Mouse (Mus musculus): ENCODE data around the gene Srxn1. TPM values are rescaled to one million over a fixed set of nuclear protein-coding genes. Genes with fewer than 3 reads are reported as not detected.

Gene Srxn1
- polyA plus RNA-seq, 1 experiment, result 13.3 TPM

GRCm38 (mm10) chr2:152132016-152132415 lies 26.7 kb downstream of the Srxn1 start:
- Histone ChIP-seq H3K36me3 (ENCODE audit: control insufficient read depth, insufficient read depth, low read length) (no peaks in the 10 kb centered on the region), H3K27me3 (ENCODE audit: control insufficient read depth, insufficient read depth, low read length) (no peaks in the 10 kb centered on the region), H3K4me1 (ENCODE audit: control insufficient read depth, insufficient read depth, insufficient read length) (no peaks in the 10 kb centered on the region), H3K4me3 (ENCODE audit: extremely low read depth, insufficient read depth, insufficient read length) (no peak overlapping the region), H3K27ac (ENCODE audit: insufficient read depth, low read length) (no peak overlapping the region)
- no peak for DNase-seq (ENCODE audit: low read depth in 1 of 2, low spot score in 2 of 2)
- WGBS, result 42% methylated on average over 9 of the region's 9 CpGs
- TF ChIP-seq CTCF (IDR thresholded peaks at IDR 0.05; ENCODE audit: extremely low read depth, insufficient read depth, insufficient read length, insufficient replicate concordance) (no peak), POLR2A (IDR thresholded peaks at IDR 0.05; ENCODE audit: low read depth, low read length) (no peak)

GRCm38 (mm10) chr2:152132691-152133090 lies 27.4 kb downstream of the Srxn1 start:
- Histone ChIP-seq H3K36me3 (ENCODE audit: control insufficient read depth, insufficient read depth, low read length) (no peaks in the 10 kb centered on the region), H3K4me1 (ENCODE audit: control insufficient read depth, insufficient read depth, insufficient read length) (no peaks in the 10 kb centered on the region), H3K27me3 (ENCODE audit: control insufficient read depth, insufficient read depth, low read length) (no peaks in the 10 kb centered on the region), H3K4me3 (ENCODE audit: extremely low read depth, insufficient read depth, insufficient read length) (no peak overlapping the region), H3K27ac (ENCODE audit: insufficient read depth, low read length) (no peak overlapping the region)
- 77% methylated on average over 8 of the region's 8 CpGs for WGBS
- no peak for TF ChIP-seq POLR2A (IDR thresholded peaks at IDR 0.05; ENCODE audit: low read depth, low read length)
- no peak for TF ChIP-seq CTCF (IDR thresholded peaks at IDR 0.05; ENCODE audit: extremely low read depth, insufficient read depth, insufficient read length, insufficient replicate concordance)
- no peak for DNase-seq (ENCODE audit: low read depth in 1 of 2, low spot score in 2 of 2)

GRCm38 (mm10) chr2:152139191-152139987 lies 34.1 kb downstream of the Srxn1 start:
- no peaks in the 10 kb centered on the region for H3K36me3 ChIP-seq (ENCODE audit: control insufficient read depth, insufficient read depth, low read length)
- no peak overlapping the region for H3K27ac ChIP-seq (ENCODE audit: insufficient read depth, low read length)
- peaks cover 3% of the 10 kb centered on the region; the same call in 1 of the 2 replicates for H3K27me3 ChIP-seq (ENCODE audit: control insufficient read depth, insufficient read depth, low read length)
- WGBS, result 64% methylated on average over 10 of the region's 10 CpGs
- no peak overlapping the region for H3K4me3 ChIP-seq (ENCODE audit: extremely low read depth, insufficient read depth, insufficient read length)
- TF ChIP-seq POLR2A (IDR thresholded peaks at IDR 0.05; ENCODE audit: low read depth, low read length) (no peak), CTCF (IDR thresholded peaks at IDR 0.05; ENCODE audit: extremely low read depth, insufficient read depth, insufficient read length, insufficient replicate concordance) (no peak)
- no peak for DNase-seq (ENCODE audit: low read depth in 1 of 2, low spot score in 2 of 2)
- peaks cover 4% of the 10 kb centered on the region for H3K4me1 ChIP-seq (ENCODE audit: control insufficient read depth, insufficient read depth, insufficient read length)

- no peak overlapping the region for H3K27ac ChIP-seq (ENCODE audit: insufficient read depth, low read length)
- DNase-seq (ENCODE audit: low read depth in 1 of 2, low spot score in 2 of 2), result no peak
Observed at GRCm38 (mm10) chr2:152140941-152141340, 35.6 kb downstream of the Srxn1 start.

GRCm38 (mm10) chr2:152141491-152141890 lies 36.2 kb downstream of the Srxn1 start:
- H3K4me1 ChIP-seq (ENCODE audit: control insufficient read depth, insufficient read depth, insufficient read length), result peaks cover 4% of the 10 kb centered on the region
- TF ChIP-seq POLR2A (IDR thresholded peaks at IDR 0.05; ENCODE audit: low read depth, low read length) (no peak), CTCF (IDR thresholded peaks at IDR 0.05; ENCODE audit: extremely low read depth, insufficient read depth, insufficient read length, insufficient replicate concordance) (no peak)
- no peak for DNase-seq (ENCODE audit: low read depth in 1 of 2, low spot score in 2 of 2)
- H3K4me3 ChIP-seq (ENCODE audit: extremely low read depth, insufficient read depth, insufficient read length), result no peak overlapping the region
- H3K36me3 ChIP-seq (ENCODE audit: control insufficient read depth, insufficient read depth, low read length), result no peaks in the 10 kb centered on the region
- WGBS, result 70% methylated on average over 1 of the region's 1 CpGs
- peaks cover 4% of the 10 kb centered on the region; the same call in 1 of the 2 replicates for H3K27me3 ChIP-seq (ENCODE audit: control insufficient read depth, insufficient read depth, low read length)
- H3K27ac ChIP-seq (ENCODE audit: insufficient read depth, low read length), result no peak overlapping the region

More at GRCm38 (mm10) chr2:152140941-152141340, 35.6 kb downstream of the Srxn1 start:
- H3K36me3 ChIP-seq (ENCODE audit: control insufficient read depth, insufficient read depth, low read length), result no peaks in the 10 kb centered on the region
- H3K27me3 ChIP-seq (ENCODE audit: control insufficient read depth, insufficient read depth, low read length), result peaks cover 4% of the 10 kb centered on the region; the same call in 1 of the 2 replicates
- H3K4me3 ChIP-seq (ENCODE audit: extremely low read depth, insufficient read depth, insufficient read length), result no peak overlapping the region
- WGBS, result 84% methylated on average over 11 of the region's 11 CpGs
- peaks cover 4% of the 10 kb centered on the region for H3K4me1 ChIP-seq (ENCODE audit: control insufficient read depth, insufficient read depth, insufficient read length)
- TF ChIP-seq CTCF (IDR thresholded peaks at IDR 0.05; ENCODE audit: extremely low read depth, insufficient read depth, insufficient read length, insufficient replicate concordance) (no peak), POLR2A (IDR thresholded peaks at IDR 0.05; ENCODE audit: low read depth, low read length) (no peak)

- Histone ChIP-seq H3K27ac (ENCODE audit: insufficient read depth, low read length) (no peak overlapping the region), H3K4me1 (ENCODE audit: control insufficient read depth, insufficient read depth, insufficient read length) (peaks cover 4% of the 10 kb centered on the region), H3K27me3 (ENCODE audit: control insufficient read depth, insufficient read depth, low read length) (peaks cover 4% of the 10 kb centered on the region; the same call in 1 of the 2 replicates), H3K36me3 (ENCODE audit: control insufficient read depth, insufficient read depth, low read length) (no peaks in the 10 kb centered on the region), H3K4me3 (ENCODE audit: extremely low read depth, insufficient read depth, insufficient read length) (peak overlapping the region; percentile 17; the same call in 1 of the 2 replicates)
- WGBS, result 8% methylated on average over 13 of the region's 13 CpGs
- no peak for DNase-seq (ENCODE audit: low read depth in 1 of 2, low spot score in 2 of 2)
- TF ChIP-seq POLR2A (IDR thresholded peaks at IDR 0.05; ENCODE audit: low read depth, low read length) (no peak), CTCF (IDR thresholded peaks at IDR 0.05; ENCODE audit: extremely low read depth, insufficient read depth, insufficient read length, insufficient replicate concordance) (no peak)
Observed at GRCm38 (mm10) chr2:152142046-152142445, 36.7 kb downstream of the Srxn1 start.

- peaks cover 4% of the 10 kb centered on the region for H3K4me1 ChIP-seq (ENCODE audit: control insufficient read depth, insufficient read depth, insufficient read length)
- peaks cover 4% of the 10 kb centered on the region; the same call in 1 of the 2 replicates for H3K27me3 ChIP-seq (ENCODE audit: control insufficient read depth, insufficient read depth, low read length)
- WGBS, result 6% methylated on average over 11 of the region's 11 CpGs
- no peak overlapping the region for H3K4me3 ChIP-seq (ENCODE audit: extremely low read depth, insufficient read depth, insufficient read length)
- no peak for DNase-seq (ENCODE audit: low read depth in 1 of 2, low spot score in 2 of 2)
- no peak overlapping the region for H3K27ac ChIP-seq (ENCODE audit: insufficient read depth, low read length)
- no peaks in the 10 kb centered on the region for H3K36me3 ChIP-seq (ENCODE audit: control insufficient read depth, insufficient read depth, low read length)
- TF ChIP-seq CTCF (IDR thresholded peaks at IDR 0.05; ENCODE audit: extremely low read depth, insufficient read depth, insufficient read length, insufficient replicate concordance) (no peak), POLR2A (IDR thresholded peaks at IDR 0.05; ENCODE audit: low read depth, low read length) (no peak)
Observed at GRCm38 (mm10) chr2:152142571-152142970, 37.3 kb downstream of the Srxn1 start.

Data from spleen, adult 2 months (tissue).